Mouse (Mus musculus) midbrain, embryonic 11.5 days (tissue): ENCODE results near the gene Spata48. TPM values are rescaled to one million over a fixed set of nuclear protein-coding genes. Genes with fewer than 3 reads are reported as not detected.

Experiments used
- ATAC-seq: fragments of 200-750 bp; cut with Nextera tagmentation; 2 replicates; pipeline ENCODE4 v1.8.0; 2017; ENCODE audit warnings: moderate TSS enrichment, moderate library complexity; ENCODE audit not compliant: low FRiP score
- DNase-seq: peaks from one replicate; pipeline ENCODE4 v3.0.0; 2015; ENCODE audit warnings: low spot score; ENCODE audit errors: missing footprints
- H3K27ac ChIP-seq: fragments of 300-500 bp; sonication (generic); 2 replicates; pipeline ENCODE4 v1.5.1; 2014; ENCODE audit warnings: low read depth, low read length
- H3K27me3 ChIP-seq: fragments of 300-500 bp; sonication (generic); 2 replicates; pipeline ENCODE4 v1.6.1; 2014; ENCODE audit warnings: mild to moderate bottlenecking, low read length, moderate library complexity, mixed read lengths; ENCODE audit not compliant: control insufficient read depth, insufficient read depth
- H3K36me3 ChIP-seq: fragments of 300-500 bp; sonication (generic); 2 replicates; pipeline ENCODE4 v1.6.1; 2014; ENCODE audit warnings: mild to moderate bottlenecking, low read length, moderate library complexity, mixed read lengths; ENCODE audit not compliant: control insufficient read depth, insufficient read depth
- H3K4me1 ChIP-seq: fragments of 300-500 bp; sonication (generic); 2 replicates; pipeline ENCODE4 v1.6.1; 2014; ENCODE audit warnings: low read length; ENCODE audit not compliant: control insufficient read depth, insufficient read depth
- H3K4me2 ChIP-seq: fragments of 300-500 bp; sonication (generic); 2 replicates; pipeline ENCODE4 v1.6.1; 2014; ENCODE audit warnings: mild to moderate bottlenecking, moderate library complexity
- H3K4me3 ChIP-seq: fragments of 300-500 bp; sonication (generic); 2 replicates; pipeline ENCODE4 v1.5.1; 2014; ENCODE audit warnings: low read depth, low read length
- H3K9ac ChIP-seq: fragments of 300-500 bp; sonication (generic); 2 replicates; pipeline ENCODE4 v1.6.1; 2014; ENCODE audit warnings: low read length
- H3K9me3 ChIP-seq: fragments of 300-500 bp; sonication (generic); 2 replicates; pipeline ENCODE4 v1.6.1; 2016; ENCODE audit warnings: low read length; ENCODE audit not compliant: control insufficient read depth
- WGBS: fragments of 180-500 bp; shearing (Covaris S2); extraction: QIAGEN DNeasy Blood & Tissue Kit; methylation state at CpG from one replicate; pipeline ENCODE4 v1.1.7; 2014; 5-methylcytosine and 5-hydroxymethylcytosine counted together
- polyA plus RNA-seq: library from polyadenylated mRNA; unstranded; fragments of >200 nt; fragmentation: Nextera tagmentation; extraction: Ambion mirVana; gene quantifications from 2 replicates; pipeline ENCODE4 v1.2.1, GENCODE M21; 2014

Spata48 gene
- polyA plus RNA-seq, 1 experiment from 2014 or later = 2.1 TPM

DNA sequence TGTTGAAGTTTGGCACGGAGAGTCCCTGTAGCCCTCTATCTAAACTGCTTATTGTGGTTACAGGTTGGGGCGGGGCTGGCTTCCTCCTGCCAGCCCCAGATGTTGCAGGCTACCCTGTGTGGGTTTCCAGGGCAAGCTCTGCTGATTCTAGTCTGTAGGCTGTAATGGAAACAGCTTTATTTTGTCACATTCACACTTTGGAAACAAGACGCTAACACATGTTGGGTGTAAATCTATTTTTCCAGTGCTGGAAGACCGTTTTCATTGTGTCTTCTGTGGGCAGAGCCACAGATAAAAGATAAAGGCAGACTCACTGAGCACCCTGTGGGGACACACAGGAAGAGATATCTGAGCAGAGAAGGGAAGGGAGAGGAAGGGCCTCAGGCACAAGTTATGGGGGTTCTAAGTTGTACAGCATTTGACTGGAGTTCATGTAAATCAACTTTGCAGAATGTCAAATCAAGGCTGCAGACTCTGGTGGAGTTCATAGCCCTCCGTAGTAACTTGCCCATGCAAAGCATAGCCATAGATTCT, 60.1 kb downstream of the Spata48 start:
- Histone ChIP-seq H3K36me3 (no peaks in the 10 kb centered on the region), H3K4me1 (no peaks in the 10 kb centered on the region), H3K4me2 (no peak overlapping the region), H3K27ac (no peak overlapping the region), H3K9me3 (no peaks in the 10 kb centered on the region), H3K27me3 (no peaks in the 10 kb centered on the region), H3K4me3 (no peak overlapping the region), H3K9ac (no peak overlapping the region)
- 84% methylated on average over 5 of the region's 5 CpGs for WGBS
- ATAC-seq (no peak), DNase-seq (no peak)

DNA sequence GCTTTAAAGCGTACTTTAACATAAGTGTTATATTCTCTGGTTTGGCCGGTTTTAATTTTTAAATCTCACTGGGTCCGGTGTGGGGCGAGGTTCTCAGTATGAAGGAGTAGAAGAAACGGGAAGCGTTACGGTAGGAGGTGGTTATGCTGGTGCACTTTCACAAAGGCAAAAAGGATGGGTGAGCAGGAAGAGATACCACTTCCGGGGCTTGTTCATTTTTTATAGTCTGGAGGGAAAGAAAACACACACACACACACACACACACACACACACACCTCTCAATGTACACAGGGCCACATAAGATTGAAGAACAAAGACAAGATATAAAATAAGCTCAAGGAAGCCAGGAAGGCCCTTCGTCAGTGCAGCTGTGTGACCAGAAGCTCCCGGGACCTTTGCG, 66.9 kb downstream of the Spata48 start:
- H3K27ac ChIP-seq = no peak overlapping the region
- no peak overlapping the region for H3K4me3 ChIP-seq
- no peak overlapping the region for H3K9ac ChIP-seq
- H3K36me3 ChIP-seq = no peaks in the 10 kb centered on the region
- H3K9me3 ChIP-seq = no peaks in the 10 kb centered on the region
- DNase-seq (no peak), ATAC-seq (no peak)
- H3K27me3 ChIP-seq = no peaks in the 10 kb centered on the region
- no peak overlapping the region for H3K4me2 ChIP-seq
- H3K4me1 ChIP-seq = no peaks in the 10 kb centered on the region
- WGBS = 84% methylated on average over 11 of the region's 11 CpGs

DNA sequence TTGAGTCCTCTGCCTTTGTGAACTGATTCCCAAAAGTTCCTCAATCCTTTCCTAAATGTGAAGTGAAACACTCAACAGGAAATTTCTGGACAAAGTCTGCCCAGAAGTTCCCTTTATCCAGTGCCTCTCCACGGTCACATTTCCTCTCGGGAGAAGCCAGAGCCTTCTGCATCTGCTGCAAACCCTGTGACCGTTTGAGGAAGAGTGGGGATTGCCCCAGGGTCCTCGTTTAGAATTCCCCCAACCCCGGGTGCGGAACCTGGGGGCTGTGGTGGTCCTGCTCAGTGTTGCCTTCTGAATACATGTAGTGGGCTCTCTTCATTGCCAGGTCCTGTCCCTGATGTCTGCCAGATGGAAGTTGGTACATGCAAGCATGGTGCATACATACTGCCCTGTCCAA, 67.3 kb downstream of the Spata48 start:
- Histone ChIP-seq H3K9ac (no peak overlapping the region), H3K27ac (no peak overlapping the region), H3K27me3 (no peaks in the 10 kb centered on the region), H3K9me3 (no peaks in the 10 kb centered on the region), H3K4me3 (no peak overlapping the region), H3K4me1 (no peaks in the 10 kb centered on the region), H3K36me3 (no peaks in the 10 kb centered on the region), H3K4me2 (no peak overlapping the region)
- DNase-seq = no peak
- 78% methylated on average over 6 of the region's 6 CpGs for WGBS
- no peak for ATAC-seq

DNA sequence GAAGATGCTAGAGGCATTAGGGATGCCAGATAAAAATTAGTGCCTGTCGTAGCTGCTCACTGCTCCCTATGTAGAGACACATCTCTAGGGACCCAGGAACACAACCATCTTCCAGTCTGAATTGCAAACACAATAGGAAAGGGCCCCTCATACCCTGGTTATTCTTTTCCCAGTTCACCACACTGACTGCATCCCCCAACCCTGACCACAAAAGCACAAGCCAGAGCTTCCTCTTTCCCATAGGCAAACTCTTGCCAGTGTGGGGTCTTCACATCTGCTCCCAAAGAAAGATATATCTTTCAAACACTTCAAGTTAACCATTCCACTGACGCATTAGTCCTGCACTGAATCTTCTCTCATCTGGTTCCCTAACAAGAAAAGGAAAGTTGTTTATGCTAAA, 68.2 kb downstream of the Spata48 start:
- Histone ChIP-seq H3K9ac (no peak overlapping the region), H3K36me3 (no peaks in the 10 kb centered on the region), H3K27me3 (no peaks in the 10 kb centered on the region), H3K27ac (no peak overlapping the region), H3K4me2 (no peak overlapping the region), H3K4me1 (no peaks in the 10 kb centered on the region), H3K9me3 (no peaks in the 10 kb centered on the region), H3K4me3 (no peak overlapping the region)
- 80% methylated on average over 2 of the region's 2 CpGs for WGBS
- DNase-seq (no peak), ATAC-seq (no peak)

DNA sequence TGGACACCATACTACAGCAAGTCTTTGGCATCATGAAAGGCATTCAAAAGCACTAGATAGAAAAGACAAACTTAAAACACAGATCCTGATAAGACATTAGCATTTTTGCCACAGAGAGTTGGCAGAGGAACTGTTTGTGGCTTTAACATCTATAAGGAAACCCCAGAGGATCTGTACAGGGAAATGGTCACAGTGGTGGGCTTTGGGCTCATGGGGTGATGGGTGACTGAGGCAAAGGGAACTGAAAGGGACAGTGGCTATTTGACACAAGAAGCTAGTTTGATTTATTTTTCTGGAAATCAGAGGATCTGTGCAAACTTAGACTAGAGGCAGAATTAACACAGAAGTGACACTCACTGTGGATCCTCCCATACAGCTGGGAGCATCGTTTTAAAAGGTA, 74.4 kb downstream of the Spata48 start:
- Histone ChIP-seq H3K9me3 (no peaks in the 10 kb centered on the region), H3K9ac (no peak overlapping the region), H3K4me3 (no peak overlapping the region), H3K4me2 (no peak overlapping the region), H3K36me3 (no peaks in the 10 kb centered on the region), H3K27me3 (no peaks in the 10 kb centered on the region), H3K27ac (no peak overlapping the region), H3K4me1 (no peaks in the 10 kb centered on the region)
- 87% methylated on average over 1 of the region's 1 CpGs for WGBS
- DNase-seq = no peak
- no peak for ATAC-seq

DNA sequence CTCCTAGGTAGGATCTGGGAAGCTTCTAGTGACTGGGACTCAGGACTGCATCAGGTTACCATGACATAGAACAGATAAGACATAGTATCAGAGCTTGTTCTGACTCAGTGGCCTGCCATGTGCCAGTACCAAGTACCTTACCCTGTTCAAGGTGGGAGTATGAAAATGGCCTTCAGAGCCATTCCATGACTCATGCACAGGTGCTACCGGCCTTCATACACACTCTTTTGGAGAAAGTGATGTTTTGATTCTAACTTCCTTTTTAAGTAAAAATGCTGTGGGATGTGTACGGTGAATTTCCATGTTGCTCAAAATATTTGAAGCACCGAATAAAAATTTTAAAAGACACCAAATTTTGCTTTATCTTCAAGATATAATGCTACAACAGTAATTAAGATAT, 84.1 kb downstream of the Spata48 start:
- no peak for ATAC-seq
- no peaks in the 10 kb centered on the region for H3K27me3 ChIP-seq
- 88% methylated on average over 3 of the region's 3 CpGs for WGBS

DNA sequence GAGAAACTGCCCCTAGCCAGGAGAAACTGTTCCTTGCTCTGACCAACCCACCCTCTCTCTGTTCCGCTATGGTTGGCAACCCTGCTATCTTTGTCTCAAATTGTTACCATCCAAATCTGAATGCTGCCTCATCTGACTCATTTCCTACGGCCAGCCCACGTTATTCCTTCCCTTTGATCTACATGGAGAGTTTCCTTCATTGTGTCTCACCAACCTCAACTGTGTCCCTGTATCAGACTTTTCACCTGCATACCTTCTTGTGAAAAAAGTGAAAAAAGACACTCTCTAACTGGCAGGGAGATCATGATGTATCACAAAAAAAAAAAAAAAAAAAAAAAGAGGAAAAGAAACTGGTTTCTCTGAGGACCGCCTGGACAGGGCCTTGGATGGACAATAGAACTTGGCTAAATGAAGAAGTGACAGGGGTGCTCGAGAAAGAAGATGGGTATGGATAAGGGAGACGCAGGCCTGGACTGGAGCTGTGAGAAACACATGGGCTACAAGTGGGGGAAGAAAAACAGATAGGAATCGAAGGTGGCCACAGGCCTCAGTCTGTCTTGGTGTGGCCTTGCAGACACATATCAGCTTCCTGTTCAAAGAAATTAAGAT, 85.1 kb downstream of the Spata48 start:
- no peak for ATAC-seq
- Histone ChIP-seq H3K36me3 (no peaks in the 10 kb centered on the region), H3K4me2 (no peak overlapping the region), H3K27ac (no peak overlapping the region), H3K4me3 (no peak overlapping the region), H3K27me3 (no peaks in the 10 kb centered on the region), H3K4me1 (no peaks in the 10 kb centered on the region), H3K9ac (no peak overlapping the region), H3K9me3 (no peaks in the 10 kb centered on the region)
- WGBS = 90% methylated on average over 7 of the region's 7 CpGs
- no peak for DNase-seq

More for the DNA sequence above, 84.1 kb downstream of the Spata48 start:
- H3K4me3 ChIP-seq = no peak overlapping the region
- no peaks in the 10 kb centered on the region for H3K36me3 ChIP-seq
- H3K9ac ChIP-seq = no peak overlapping the region
- no peaks in the 10 kb centered on the region for H3K4me1 ChIP-seq
- no peaks in the 10 kb centered on the region for H3K9me3 ChIP-seq
- no peak overlapping the region for H3K27ac ChIP-seq
- H3K4me2 ChIP-seq = no peak overlapping the region
- no peak for DNase-seq

DNA sequence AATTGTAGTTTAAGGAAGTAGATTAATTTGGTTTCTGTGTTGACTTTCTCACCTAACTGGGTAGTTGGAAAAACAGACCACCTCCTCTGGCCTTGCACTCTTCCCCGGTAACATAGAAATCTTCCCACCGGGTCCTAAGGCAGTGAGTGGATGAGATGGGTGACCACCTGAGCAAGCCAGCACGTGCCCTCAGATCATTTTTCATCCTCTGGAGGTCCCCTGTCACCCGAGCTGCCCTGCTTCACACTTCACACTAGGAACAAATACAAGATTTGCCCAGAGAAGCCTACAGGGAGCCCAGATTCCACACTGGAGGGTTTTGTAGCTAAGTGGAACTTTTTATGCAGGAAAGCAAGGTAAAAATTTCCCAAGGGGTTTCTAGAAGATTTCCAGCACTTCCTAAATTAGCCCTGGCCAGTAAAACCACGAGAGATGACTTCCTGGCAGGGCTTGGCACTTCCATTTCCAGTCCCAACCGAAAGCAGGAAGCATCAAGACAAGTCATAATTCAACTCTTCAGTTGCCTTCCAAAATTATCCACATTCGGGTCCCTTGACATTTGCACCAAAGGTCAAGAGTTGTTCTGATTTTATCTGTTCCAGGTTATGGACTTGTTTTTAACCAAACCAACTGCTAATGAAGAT, 85.8 kb downstream of the Spata48 start:
- Histone ChIP-seq H3K4me1 (no peaks in the 10 kb centered on the region), H3K9me3 (no peaks in the 10 kb centered on the region), H3K27ac (no peak overlapping the region), H3K4me2 (no peak overlapping the region), H3K27me3 (no peaks in the 10 kb centered on the region), H3K36me3 (no peaks in the 10 kb centered on the region), H3K9ac (no peak overlapping the region), H3K4me3 (no peak overlapping the region)
- WGBS = 82% methylated on average over 7 of the region's 7 CpGs
- ATAC-seq = no peak
- DNase-seq = no peak

DNA sequence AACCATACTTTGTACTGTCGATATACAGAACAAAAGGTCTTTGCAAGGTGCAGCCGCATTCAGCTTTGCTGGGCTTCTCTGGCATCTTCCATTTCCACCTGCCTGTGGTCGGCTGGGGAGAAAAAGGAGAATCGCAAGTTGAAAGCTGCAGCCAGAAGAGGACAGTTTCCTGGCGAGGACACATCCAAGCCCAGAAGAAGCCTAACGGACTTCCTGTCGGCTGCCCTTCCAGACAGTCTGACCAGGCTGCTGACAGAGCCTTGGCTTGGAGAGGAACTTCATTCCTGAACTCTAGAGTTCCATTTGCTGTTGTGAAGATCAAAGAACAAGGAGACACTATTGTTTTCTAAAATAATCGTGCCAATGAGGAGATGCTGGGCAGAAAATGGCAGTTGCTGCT, 93.7 kb downstream of the Spata48 start:
- Histone ChIP-seq H3K4me3 (no peak overlapping the region), H3K36me3 (no peaks in the 10 kb centered on the region), H3K9me3 (no peaks in the 10 kb centered on the region), H3K9ac (no peak overlapping the region), H3K27me3 (no peaks in the 10 kb centered on the region), H3K4me2 (no peak overlapping the region), H3K4me1 (no peaks in the 10 kb centered on the region), H3K27ac (no peak overlapping the region)
- 83% methylated on average over 8 of the region's 8 CpGs for WGBS
- no peak for DNase-seq
- ATAC-seq = no peak
